Mouse (Mus musculus): ENCODE data around the gene Adamts20. TPM values are rescaled to one million over a fixed set of nuclear protein-coding genes. Genes with fewer than 3 reads are reported as not detected.

Adamts20 gene
- polyA plus RNA-seq, 1 experiment from 2014 or later: 5.6 TPM

DNA sequence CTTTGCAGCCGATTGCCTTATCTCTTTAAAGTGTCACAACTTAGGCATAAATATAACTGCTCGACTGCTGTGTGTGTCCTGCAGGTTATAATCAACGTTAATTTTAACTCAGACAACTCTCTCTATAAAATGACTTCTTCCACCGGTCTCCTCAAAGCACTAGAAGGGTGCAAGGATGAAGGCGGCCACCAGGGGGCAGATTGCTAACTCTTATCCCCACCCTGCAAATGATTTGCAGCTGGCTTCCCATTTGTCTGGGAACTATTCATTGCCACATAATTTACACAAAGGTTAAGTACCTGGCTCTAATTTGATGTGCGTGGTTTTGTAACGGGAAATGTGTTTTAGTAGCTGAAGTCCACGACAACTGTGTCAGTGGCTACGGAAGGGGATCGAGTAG, 122.9 kb downstream of the Adamts20 start:
- no peak overlapping the region for H3K27ac ChIP-seq (ENCODE audit: low read depth, low read length)
- ATAC-seq (ENCODE audit: low read depth): no peak
- H3K4me1 ChIP-seq (ENCODE audit: control insufficient read depth, insufficient read depth, low read length): no peaks in the 10 kb centered on the region
- no peaks in the 10 kb centered on the region for H3K9me3 ChIP-seq (ENCODE audit: control insufficient read depth, low read length)
- H3K4me3 ChIP-seq (ENCODE audit: low read depth, low read length): no peak overlapping the region
- H3K36me3 ChIP-seq (ENCODE audit: control insufficient read depth, insufficient read depth, low read length): no peaks in the 10 kb centered on the region
- no peaks in the 10 kb centered on the region for H3K27me3 ChIP-seq (ENCODE audit: control insufficient read depth, insufficient read depth, low read length)
- WGBS: 49% methylated on average over 10 of the region's 10 CpGs
- no peak overlapping the region for H3K9ac ChIP-seq (replicated peaks; ENCODE audit: low read depth, low read length)
- no peak overlapping the region for H3K4me2 ChIP-seq (ENCODE audit: low read depth, low read length)

DNA sequence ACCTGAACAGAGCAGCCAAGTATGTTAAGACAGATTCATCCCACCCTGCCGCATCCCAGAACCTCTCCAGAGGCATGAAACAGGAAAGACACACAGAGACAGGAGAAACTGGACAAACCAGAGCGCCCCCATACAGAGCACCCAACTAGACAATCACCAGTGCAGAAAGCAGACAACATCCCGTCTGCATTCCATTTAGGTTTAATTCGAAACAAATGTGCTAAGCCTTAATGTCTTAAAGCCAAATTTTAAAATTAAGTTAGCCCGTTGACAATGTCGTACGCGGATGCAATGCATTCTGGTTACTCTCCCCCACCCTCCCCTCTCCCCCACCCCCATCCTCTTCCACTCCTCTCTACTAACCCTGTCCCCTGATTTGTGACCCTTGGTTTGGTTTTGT, 126.2 kb downstream of the Adamts20 start:
- no peaks in the 10 kb centered on the region for H3K27me3 ChIP-seq (ENCODE audit: control insufficient read depth, insufficient read depth, low read length)
- H3K36me3 ChIP-seq (ENCODE audit: control insufficient read depth, insufficient read depth, low read length): no peaks in the 10 kb centered on the region
- H3K9me3 ChIP-seq (ENCODE audit: control insufficient read depth, low read length): no peaks in the 10 kb centered on the region
- no peak overlapping the region for H3K27ac ChIP-seq (ENCODE audit: low read depth, low read length)
- ATAC-seq (ENCODE audit: low read depth): no peak
- H3K4me2 ChIP-seq (ENCODE audit: low read depth, low read length): no peak overlapping the region
- WGBS: 96% methylated on average over 8 of the region's 8 CpGs
- no peaks in the 10 kb centered on the region for H3K4me1 ChIP-seq (ENCODE audit: control insufficient read depth, insufficient read depth, low read length)
- H3K4me3 ChIP-seq (ENCODE audit: low read depth, low read length): no peak overlapping the region
- no peak overlapping the region for H3K9ac ChIP-seq (replicated peaks; ENCODE audit: low read depth, low read length)

DNA sequence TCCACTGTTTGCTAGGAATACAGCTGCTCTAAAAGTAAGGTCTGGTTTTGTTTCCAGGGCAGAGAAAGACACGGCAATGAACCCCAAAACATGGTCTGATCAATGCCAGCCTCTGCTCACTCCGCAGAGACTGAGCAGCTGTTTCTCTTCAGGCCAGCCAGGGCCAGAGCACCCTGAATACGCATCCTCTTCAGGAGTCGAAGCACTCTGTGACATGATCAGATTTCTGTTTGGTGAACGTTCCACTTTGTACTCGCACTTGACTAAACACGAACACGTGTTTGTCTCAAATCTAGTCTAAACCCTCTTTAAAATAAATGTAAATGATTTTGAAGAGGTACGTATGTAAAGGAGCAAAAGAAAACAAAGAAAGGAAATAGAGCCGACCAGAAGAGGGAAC, 130.6 kb downstream of the Adamts20 start:
- no peak overlapping the region for H3K4me2 ChIP-seq (ENCODE audit: low read depth, low read length)
- no peaks in the 10 kb centered on the region for H3K4me1 ChIP-seq (ENCODE audit: control insufficient read depth, insufficient read depth, low read length)
- H3K9ac ChIP-seq (replicated peaks; ENCODE audit: low read depth, low read length): no peak overlapping the region
- no peak overlapping the region for H3K4me3 ChIP-seq (ENCODE audit: low read depth, low read length)
- WGBS: 62% methylated on average over 10 of the region's 10 CpGs
- no peaks in the 10 kb centered on the region for H3K9me3 ChIP-seq (ENCODE audit: control insufficient read depth, low read length)
- H3K36me3 ChIP-seq (ENCODE audit: control insufficient read depth, insufficient read depth, low read length): no peaks in the 10 kb centered on the region
- no peak overlapping the region for H3K27ac ChIP-seq (ENCODE audit: low read depth, low read length)
- ATAC-seq (ENCODE audit: low read depth): no peak
- H3K27me3 ChIP-seq (ENCODE audit: control insufficient read depth, insufficient read depth, low read length): no peaks in the 10 kb centered on the region

DNA sequence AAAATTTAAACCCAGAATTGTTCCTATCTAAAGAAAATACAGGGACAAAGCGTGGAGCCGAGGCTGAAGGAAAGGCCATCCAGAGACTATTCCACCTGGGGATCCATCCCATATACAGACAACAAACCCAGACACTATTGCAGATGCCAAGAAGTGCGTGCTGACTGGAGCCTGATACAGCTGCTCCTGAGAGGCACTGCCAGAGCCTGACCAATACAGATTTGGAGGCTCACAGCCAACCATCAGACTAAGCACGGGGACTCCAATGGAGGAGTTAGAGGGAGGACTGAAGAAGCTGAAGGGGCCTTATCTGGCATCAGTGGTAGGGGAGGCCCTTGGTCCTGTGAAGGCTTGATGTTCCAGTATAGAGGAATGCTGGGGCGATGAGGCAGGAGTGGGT, 138.6 kb downstream of the Adamts20 start:
- Histone ChIP-seq H3K27ac (ENCODE audit: low read depth, low read length) (no peak overlapping the region), H3K4me3 (ENCODE audit: low read depth, low read length) (no peak overlapping the region), H3K9me3 (ENCODE audit: control insufficient read depth, low read length) (no peaks in the 10 kb centered on the region), H3K9ac (replicated peaks; ENCODE audit: low read depth, low read length) (no peak overlapping the region), H3K27me3 (ENCODE audit: control insufficient read depth, insufficient read depth, low read length) (no peaks in the 10 kb centered on the region), H3K36me3 (ENCODE audit: control insufficient read depth, insufficient read depth, low read length) (no peaks in the 10 kb centered on the region), H3K4me2 (ENCODE audit: low read depth, low read length) (no peak overlapping the region), H3K4me1 (ENCODE audit: control insufficient read depth, insufficient read depth, low read length) (peaks cover 7% of the 10 kb centered on the region)
- 89% methylated on average over 5 of the region's 5 CpGs for WGBS
- ATAC-seq (ENCODE audit: low read depth): no peak

DNA sequence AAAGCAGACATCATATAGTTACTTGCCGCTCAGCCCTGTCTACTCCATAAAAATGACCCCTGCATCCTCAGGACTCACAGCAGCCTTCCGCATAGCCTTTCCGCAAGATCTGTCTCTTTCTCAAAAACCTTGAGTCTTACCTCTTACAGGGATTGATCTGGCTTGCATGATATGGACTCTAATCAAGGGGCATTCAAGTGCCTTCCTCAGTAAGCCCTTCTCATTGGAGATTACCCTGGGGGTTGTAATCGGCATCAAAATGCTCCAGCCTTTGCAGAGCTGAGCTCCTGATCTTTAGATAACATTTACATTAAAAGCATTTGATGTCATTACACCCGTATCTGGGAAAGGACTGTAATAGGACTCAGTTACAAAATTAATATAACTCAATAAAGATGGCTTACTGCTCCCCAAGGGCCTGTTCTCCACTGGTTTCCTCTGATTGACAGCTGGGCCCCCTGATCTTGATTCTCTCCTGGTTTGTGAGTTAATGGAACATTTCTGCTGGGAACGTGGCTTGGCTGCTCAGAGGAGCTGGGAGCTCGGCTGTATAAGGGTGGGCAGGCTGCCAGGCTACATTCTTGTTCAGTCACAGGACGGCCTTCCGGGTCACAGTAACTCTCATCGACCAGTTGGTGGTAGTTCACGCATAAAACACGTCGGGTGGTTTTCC, 139.6 kb downstream of the Adamts20 start:
- Histone ChIP-seq H3K4me3 (ENCODE audit: low read depth, low read length) (no peak overlapping the region), H3K36me3 (ENCODE audit: control insufficient read depth, insufficient read depth, low read length) (no peaks in the 10 kb centered on the region), H3K9ac (replicated peaks; ENCODE audit: low read depth, low read length) (no peak overlapping the region), H3K9me3 (ENCODE audit: control insufficient read depth, low read length) (no peaks in the 10 kb centered on the region), H3K27ac (ENCODE audit: low read depth, low read length) (no peak overlapping the region), H3K4me1 (ENCODE audit: control insufficient read depth, insufficient read depth, low read length) (peaks cover 7% of the 10 kb centered on the region), H3K4me2 (ENCODE audit: low read depth, low read length) (no peak overlapping the region), H3K27me3 (ENCODE audit: control insufficient read depth, insufficient read depth, low read length) (no peaks in the 10 kb centered on the region)
- peak; percentile 54; the same call in 1 of the 2 replicates for ATAC-seq (ENCODE audit: low read depth)
- WGBS: 39% methylated on average over 13 of the region's 13 CpGs

DNA sequence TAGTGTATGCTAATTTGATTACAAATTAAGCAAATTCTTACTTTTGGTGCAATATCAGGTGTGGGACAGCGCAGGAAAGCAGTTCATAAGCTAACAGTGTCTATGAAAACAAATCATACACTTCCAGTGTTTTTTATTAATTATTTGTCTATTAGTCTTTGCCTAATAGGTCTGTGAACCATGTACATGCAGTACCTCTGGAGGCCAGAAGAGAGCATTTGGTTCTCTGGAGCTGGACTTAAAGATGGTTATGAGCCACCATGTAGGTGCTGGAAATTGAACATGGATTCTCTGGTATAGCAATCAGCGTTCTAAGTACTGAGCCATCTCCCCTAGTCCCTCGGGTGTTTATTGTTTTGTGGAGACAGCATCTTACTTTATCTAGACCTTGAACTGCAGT, 149.0 kb downstream of the Adamts20 start:
- Histone ChIP-seq H3K4me3 (ENCODE audit: low read depth, low read length) (no peak overlapping the region), H3K27me3 (ENCODE audit: control insufficient read depth, insufficient read depth, low read length) (no peaks in the 10 kb centered on the region), H3K36me3 (ENCODE audit: control insufficient read depth, insufficient read depth, low read length) (no peaks in the 10 kb centered on the region), H3K9ac (replicated peaks; ENCODE audit: low read depth, low read length) (no peak overlapping the region), H3K4me2 (ENCODE audit: low read depth, low read length) (no peak overlapping the region), H3K27ac (ENCODE audit: low read depth, low read length) (no peak overlapping the region), H3K4me1 (ENCODE audit: control insufficient read depth, insufficient read depth, low read length) (no peaks in the 10 kb centered on the region), H3K9me3 (ENCODE audit: control insufficient read depth, low read length) (no peaks in the 10 kb centered on the region)
- WGBS: 89% methylated on average over 3 of the region's 3 CpGs
- no peak for ATAC-seq (ENCODE audit: low read depth)

DNA sequence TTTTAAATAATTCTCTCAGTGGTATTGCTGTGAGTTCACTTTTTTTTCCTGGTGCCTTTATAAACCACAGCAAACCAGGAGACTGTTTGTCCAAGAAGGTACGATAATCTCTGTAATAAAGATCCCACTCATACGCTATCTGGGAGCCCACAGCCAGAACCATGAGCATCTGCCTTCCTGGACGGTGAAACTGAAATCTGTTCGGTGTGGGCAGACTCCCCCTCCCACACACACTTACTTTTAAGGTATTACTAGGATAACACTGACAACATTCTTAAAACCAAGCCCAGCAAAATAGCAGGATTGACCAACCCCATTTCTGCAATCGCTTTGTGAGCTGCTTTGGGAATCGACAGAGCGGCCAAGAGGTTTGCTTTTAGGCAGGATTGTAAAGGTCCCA, 155.5 kb downstream of the Adamts20 start:
- 92% methylated on average over 7 of the region's 7 CpGs for WGBS
- H3K4me1 ChIP-seq (ENCODE audit: control insufficient read depth, insufficient read depth, low read length): no peaks in the 10 kb centered on the region
- no peak overlapping the region for H3K4me3 ChIP-seq (ENCODE audit: low read depth, low read length)
- H3K4me2 ChIP-seq (ENCODE audit: low read depth, low read length): no peak overlapping the region
- no peak overlapping the region for H3K27ac ChIP-seq (ENCODE audit: low read depth, low read length)
- no peak for ATAC-seq (ENCODE audit: low read depth)
- no peaks in the 10 kb centered on the region for H3K9me3 ChIP-seq (ENCODE audit: control insufficient read depth, low read length)
- no peak overlapping the region for H3K9ac ChIP-seq (replicated peaks; ENCODE audit: low read depth, low read length)
- no peaks in the 10 kb centered on the region for H3K36me3 ChIP-seq (ENCODE audit: control insufficient read depth, insufficient read depth, low read length)
- H3K27me3 ChIP-seq (ENCODE audit: control insufficient read depth, insufficient read depth, low read length): no peaks in the 10 kb centered on the region

DNA sequence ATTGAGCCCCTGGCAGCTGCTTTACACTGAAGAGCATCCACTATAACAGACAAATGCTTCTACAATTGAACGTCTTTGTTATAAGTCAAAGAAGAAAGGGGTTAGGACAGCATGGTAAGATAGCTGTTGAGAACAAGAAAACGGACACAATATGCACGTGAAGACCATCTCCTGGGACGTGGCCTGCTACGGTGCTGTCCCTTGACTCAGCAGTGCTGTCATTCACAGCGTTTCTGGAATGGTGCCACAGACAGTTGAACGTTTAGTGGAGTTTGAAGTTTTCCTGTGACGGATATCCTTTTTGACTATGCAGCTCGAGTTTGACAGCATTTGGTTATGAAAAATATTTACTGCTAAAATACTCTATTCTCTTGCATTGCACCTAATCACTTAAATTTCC, 157.3 kb downstream of the Adamts20 start:
- ATAC-seq (ENCODE audit: low read depth): no peak

DNA sequence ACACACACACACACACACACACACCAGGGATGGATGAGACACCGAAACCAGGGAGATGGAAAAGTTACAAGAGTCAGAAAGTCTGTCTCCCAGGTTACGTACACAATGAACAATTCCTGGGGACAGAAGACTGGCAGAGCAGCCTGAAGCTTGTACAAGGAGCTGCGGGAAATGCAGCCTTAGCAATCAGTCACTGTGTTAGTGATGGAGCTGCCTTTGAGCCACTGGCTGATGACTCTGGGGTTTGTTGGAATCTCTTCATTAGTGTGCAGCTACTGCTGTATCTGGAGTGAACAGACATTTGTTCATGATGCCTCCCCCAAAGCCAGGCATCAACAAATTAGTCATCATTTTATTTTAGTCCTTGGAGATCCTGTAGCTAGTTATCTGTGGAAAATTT, 162.1 kb downstream of the Adamts20 start:
- Histone ChIP-seq H3K9ac (replicated peaks; ENCODE audit: low read depth, low read length) (no peak overlapping the region), H3K4me2 (ENCODE audit: low read depth, low read length) (no peak overlapping the region), H3K36me3 (ENCODE audit: control insufficient read depth, insufficient read depth, low read length) (no peaks in the 10 kb centered on the region), H3K9me3 (ENCODE audit: control insufficient read depth, low read length) (no peaks in the 10 kb centered on the region), H3K27me3 (ENCODE audit: control insufficient read depth, insufficient read depth, low read length) (no peaks in the 10 kb centered on the region), H3K4me3 (ENCODE audit: low read depth, low read length) (no peak overlapping the region), H3K4me1 (ENCODE audit: control insufficient read depth, insufficient read depth, low read length) (no peaks in the 10 kb centered on the region), H3K27ac (ENCODE audit: low read depth, low read length) (no peak overlapping the region)
- 55% methylated on average over 3 of the region's 3 CpGs for WGBS
- ATAC-seq (ENCODE audit: low read depth): 0 out of 2 replicates have a peak, but pooled peaks have one; percentile 38

More for the DNA sequence above, 157.3 kb downstream of the Adamts20 start:
- H3K27ac ChIP-seq (ENCODE audit: low read depth, low read length): no peak overlapping the region
- H3K9ac ChIP-seq (replicated peaks; ENCODE audit: low read depth, low read length): no peak overlapping the region
- H3K36me3 ChIP-seq (ENCODE audit: control insufficient read depth, insufficient read depth, low read length): no peaks in the 10 kb centered on the region
- H3K4me1 ChIP-seq (ENCODE audit: control insufficient read depth, insufficient read depth, low read length): no peaks in the 10 kb centered on the region
- H3K27me3 ChIP-seq (ENCODE audit: control insufficient read depth, insufficient read depth, low read length): no peaks in the 10 kb centered on the region
- H3K4me2 ChIP-seq (ENCODE audit: low read depth, low read length): no peak overlapping the region
- WGBS: 78% methylated on average over 9 of the region's 9 CpGs
- H3K4me3 ChIP-seq (ENCODE audit: low read depth, low read length): no peak overlapping the region
- H3K9me3 ChIP-seq (ENCODE audit: control insufficient read depth, low read length): no peaks in the 10 kb centered on the region

All from neural tube, embryonic 14.5 days (tissue).